Mouse (Mus musculus) megakaryocyte, embryonic 14.5 days (primary cell): ENCODE data around the gene Foxq1.

Experiments
- FLI1 ChIP-seq: IDR thresholded peaks from 2 replicates; pipeline ENCODE4 v1.6.1; 2012; ENCODE audit warnings: low read length, inconsistent platforms, mixed read lengths
- GATA1 ChIP-seq: IDR thresholded peaks from 3 replicates; pipeline ENCODE4 v1.6.1; 2012; ENCODE audit warnings: mixed read lengths, low read length, inconsistent platforms, borderline replicate concordance

- TF ChIP-seq FLI1 (no peak), GATA1 (no peak)
Observed at GRCm38 (mm10) chr13:31515261-31515660, 40.7 kb upstream of the Foxq1 start.
